Mouse (Mus musculus) MEL (cell line): ENCODE results near the gene Babam1.

Experiments used
- CHD1 ChIP-seq: IDR thresholded peaks from 2 replicates; pipeline ENCODE4 v1.6.1; 2012; ENCODE audit warnings: low read depth, mild to moderate bottlenecking, inconsistent platforms, low read length, improper control_type of control experiment
- CHD2 ChIP-seq: IDR thresholded peaks from 2 replicates; pipeline ENCODE4 v1.6.1; 2011; ENCODE audit warnings: low read length, improper control_type of control experiment
- CTCF ChIP-seq, 3 experiments: IDR thresholded peaks in 2 of 3; conservative IDR thresholded peaks in 1 of 3; 2 replicates each; pipeline ENCODE4 v1.5.1; 2011 to 2012; ENCODE audit warnings: low read length in 3 of 3, low read depth in 2 of 3, mild to moderate bottlenecking in 2 of 3, improper control_type of control experiment in 1 of 3, inconsistent platforms in 1 of 3, mixed read lengths in 1 of 3, moderate library complexity in 1 of 3; ENCODE audit not compliant: control insufficient read depth in 1 of 3, insufficient read depth in 1 of 3, poor library complexity in 1 of 3, severe bottlenecking in 1 of 3
- ETS1 ChIP-seq: IDR thresholded peaks from 2 replicates; pipeline ENCODE4 v1.6.1; 2012; ENCODE audit warnings: low read depth, mild to moderate bottlenecking, inconsistent platforms, low read length, improper control_type of control experiment, moderate library complexity
- MAZ ChIP-seq: IDR thresholded peaks from 2 replicates; pipeline ENCODE4 v1.6.1; 2012; ENCODE audit warnings: low read depth, mild to moderate bottlenecking, inconsistent platforms, low read length, improper control_type of control experiment
- NRF1 ChIP-seq: IDR thresholded peaks from 2 replicates; pipeline ENCODE4 v1.6.1; 2014; ENCODE audit warnings: low read depth, mild to moderate bottlenecking, inconsistent platforms, low read length, improper control_type of control experiment, moderate library complexity; ENCODE audit not compliant: poor library complexity, insufficient read depth, severe bottlenecking
- POLR2A ChIP-seq, 2 experiments: IDR thresholded peaks; 2 replicates each; pipeline ENCODE4 v1.6.1; 2011 to 2012; ENCODE audit warnings: low read length in 2 of 2, mild to moderate bottlenecking in 2 of 2, control low read depth in 1 of 2, improper control_type of control experiment in 1 of 2, low read depth in 1 of 2, moderate library complexity in 1 of 2; ENCODE audit not compliant: control insufficient read depth in 1 of 2, insufficient read depth in 1 of 2, poor library complexity in 1 of 2
- POLR2AphosphoS2 ChIP-seq: IDR thresholded peaks from 2 replicates; pipeline ENCODE4 v1.6.1; 2011; ENCODE audit warnings: low read length, improper control_type of control experiment

- TF ChIP-seq POLR2AphosphoS2 (no peak), MAZ (no peak), POLR2A (IDR thresholded peaks at IDR 0.05; ENCODE audit: control insufficient read depth in 1 of 2, insufficient read depth in 1 of 2, low read depth in 1 of 2, low read length in 2 of 2, poor library complexity in 1 of 2) (no peak), CTCF (IDR thresholded peaks at IDR 0.05 in 2 of 3, conservative IDR thresholded peaks at IDR 0.05 in 1 of 3; ENCODE audit: control insufficient read depth in 1 of 3, insufficient read depth in 1 of 3, low read depth in 2 of 3, low read length in 3 of 3, poor library complexity in 1 of 3, severe bottlenecking in 1 of 3) (no peak), CHD1 (no peak), NRF1 (no peak), ETS1 (no peak), CHD2 (no peak)
Measured at GRCm38 (mm10) chr8:71395629-71396028, 1.0 kb upstream of the Babam1 start, which contains the start of gene Ushbp1.
